Mouse (Mus musculus): ENCODE measurements around the gene Tipin.

DNA sequence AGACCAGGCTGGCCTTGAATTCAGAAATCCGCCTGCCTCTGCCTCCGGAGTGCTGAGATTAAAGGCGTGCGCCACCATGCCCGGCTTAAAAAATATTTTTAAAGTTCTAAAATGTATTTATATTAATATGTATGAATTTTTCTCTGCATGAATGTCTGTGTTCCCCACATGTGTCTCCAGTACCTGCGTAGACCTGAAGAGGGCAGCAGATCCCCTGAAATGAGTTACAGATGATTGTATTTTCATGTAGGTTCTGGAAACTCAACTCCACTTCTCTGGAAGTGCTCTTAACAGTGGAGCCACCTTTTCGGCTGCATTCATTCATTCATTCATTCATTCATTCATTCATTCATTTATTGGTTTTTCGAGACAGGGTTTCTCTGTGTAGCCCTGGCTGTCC is 3.7 kb upstream of the Tipin start:
- TF ChIP-seq MYOG (IDR thresholded peaks at IDR 0.05; ENCODE audit: control insufficient read depth, extremely low read depth, insufficient read length), result no peak
- no peak for TF ChIP-seq CTCF (IDR thresholded peaks at IDR 0.05; ENCODE audit: control insufficient read depth, insufficient read depth, insufficient read length)
